Mouse (Mus musculus) brain, embryonic 14.5 days (tissue): ENCODE results near the gene Utp20.

Experiments used
- CTCF ChIP-seq: fragments of 200-500 bp; IDR thresholded peaks from 2 replicates; pipeline ENCODE4 v1.5.1; 2012; ENCODE audit warnings: inconsistent platforms, mild to moderate bottlenecking, moderate library complexity, borderline replicate concordance; ENCODE audit not compliant: insufficient read depth, insufficient read length; ENCODE audit errors: extremely low read depth
- POLR2A ChIP-seq: fragments of 200-500 bp; IDR thresholded peaks from 2 replicates; pipeline ENCODE4 v1.6.1; 2012; ENCODE audit warnings: mild to moderate bottlenecking, inconsistent platforms, borderline replicate concordance; ENCODE audit not compliant: poor library complexity, insufficient read depth, insufficient read length, severe bottlenecking; ENCODE audit errors: extremely low read depth

- no peak for TF ChIP-seq CTCF
- no peak for TF ChIP-seq POLR2A
Observed at GRCm38 (mm10) chr10:88731496-88732308, 94.9 kb downstream of the Utp20 start.
